Mouse (Mus musculus): ENCODE data around the gene Tent4b. TPM values are rescaled to one million over a fixed set of nuclear protein-coding genes. Genes with fewer than 3 reads are reported as not detected.

The Tent4b gene
- total and polyA plus RNA-seq, 3 experiments: 12.6 to 29.4 (median 24.5) TPM

DNA sequence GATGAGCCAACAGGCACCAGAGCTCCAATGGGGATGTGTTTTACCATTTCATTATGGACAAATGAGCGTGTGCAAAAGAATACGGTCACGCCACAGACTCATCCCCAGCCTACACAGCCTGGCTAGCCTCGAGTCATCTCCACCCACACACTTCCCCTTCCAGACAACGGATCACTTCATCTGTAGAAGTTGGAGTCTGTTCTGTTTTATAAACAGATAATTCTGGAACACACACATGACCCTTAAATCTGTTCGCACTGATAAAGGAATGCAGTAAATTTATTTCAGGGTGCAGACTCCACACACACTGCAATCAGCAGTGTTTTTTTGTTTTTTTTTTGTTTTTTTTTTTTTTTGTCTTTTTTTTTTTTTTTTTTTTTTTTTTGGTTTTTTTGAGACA is 80.7 kb downstream of the Tent4b start:
- no peak for DNase-seq

DNA sequence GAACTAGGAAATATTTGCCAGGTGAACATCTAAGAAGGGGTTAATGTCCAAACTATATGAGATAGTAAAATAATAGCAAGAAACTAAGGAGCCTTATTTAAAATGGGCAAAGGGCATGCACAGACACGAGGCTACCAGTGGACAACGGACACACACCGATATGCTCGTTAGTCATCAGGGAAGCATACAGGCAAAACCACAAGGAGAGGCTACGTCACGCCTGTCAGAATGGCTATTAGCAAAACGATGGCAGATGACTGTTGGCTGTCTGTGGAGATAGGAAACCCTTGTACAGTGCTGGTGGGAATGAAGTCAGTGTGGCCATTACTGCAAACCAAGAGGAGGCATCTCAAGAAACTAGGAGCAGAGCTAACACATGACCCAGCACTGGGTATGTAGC is 81.9 kb downstream of the Tent4b start:
- no peak for DNase-seq

DNA sequence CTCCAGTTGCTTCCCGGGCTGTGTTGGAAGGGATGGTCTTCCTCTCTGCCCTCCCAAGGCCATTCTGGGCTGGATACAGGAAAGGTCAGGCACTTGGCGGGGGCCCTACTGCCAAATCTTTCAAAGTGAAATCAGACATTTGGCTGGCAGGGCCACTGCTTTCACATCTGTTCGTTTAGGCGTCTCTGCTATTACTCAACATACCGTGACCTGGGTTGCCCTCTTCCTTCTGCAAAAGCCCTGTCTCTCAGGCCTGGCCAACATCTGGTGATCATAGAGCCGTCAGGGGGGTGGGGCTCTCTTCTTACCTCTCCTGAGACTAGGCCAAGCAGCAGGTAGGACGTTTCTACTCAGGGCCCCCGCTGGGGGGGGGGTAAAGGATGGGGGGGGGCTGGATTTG is 83.7 kb downstream of the Tent4b start:
- peak; percentile 93 for DNase-seq

DNA sequence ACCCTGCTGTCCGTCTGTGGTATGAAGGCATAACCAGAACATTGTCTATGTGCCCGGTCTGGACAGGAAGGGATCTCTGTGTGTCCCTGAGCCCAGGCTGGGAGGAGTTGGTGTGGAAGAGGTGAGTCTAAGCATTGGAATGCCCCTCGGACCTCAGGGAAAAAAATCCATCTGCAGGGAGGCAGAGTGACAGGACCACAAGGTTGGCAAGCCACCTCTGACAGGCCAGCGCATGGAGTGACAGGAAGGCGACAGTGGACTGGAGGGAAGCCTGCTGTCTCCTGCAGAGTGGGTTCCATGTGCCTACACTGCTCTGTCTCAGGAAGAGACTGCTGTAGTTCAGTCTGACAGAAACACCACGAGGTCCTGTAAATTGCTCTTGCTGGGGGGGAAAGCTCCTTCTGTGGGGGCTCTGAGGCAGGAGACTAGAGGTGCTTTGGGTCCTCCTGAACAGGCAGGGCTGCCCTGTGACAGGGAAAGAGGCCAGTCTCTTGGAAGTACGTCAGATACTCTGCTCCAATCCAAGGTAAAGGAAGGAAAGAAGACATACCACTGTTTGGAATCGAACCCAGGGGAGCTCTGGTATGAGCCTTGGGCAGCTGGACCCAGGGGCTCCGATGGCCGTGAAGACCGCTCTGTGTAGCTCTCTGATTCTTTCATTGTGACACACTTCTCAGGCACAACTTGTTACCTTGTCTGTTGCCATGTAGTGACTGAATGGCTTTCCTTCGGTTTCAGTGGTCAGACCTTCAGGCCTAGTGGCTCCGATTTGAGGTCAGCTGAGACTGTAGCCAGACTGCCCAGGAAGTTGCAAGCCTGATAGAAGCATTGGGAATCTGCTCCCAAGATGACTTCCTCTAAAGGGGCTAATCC is 84.5 kb downstream of the Tent4b start:
- DNase-seq: peak; percentile 55

DNA sequence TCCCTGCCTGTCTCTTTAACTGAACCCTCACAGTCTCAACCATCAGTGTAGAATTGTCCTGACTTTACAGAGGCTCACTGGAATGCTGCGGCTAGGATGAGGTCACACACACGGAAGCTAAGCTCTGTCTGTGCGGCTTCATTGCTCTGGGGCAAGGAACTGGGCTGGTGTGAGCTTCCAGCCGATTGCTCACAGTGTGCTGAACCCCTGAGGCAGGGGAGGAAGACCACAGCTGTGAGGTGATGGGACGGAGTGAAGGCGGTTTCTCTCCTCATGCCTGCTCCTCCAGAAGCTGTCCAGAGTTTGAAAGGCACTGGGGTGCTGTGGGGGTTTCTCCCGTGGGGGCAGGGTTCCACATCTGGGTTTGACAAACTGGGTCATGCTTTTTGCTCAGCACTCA is 85.7 kb downstream of the Tent4b start:
- DNase-seq: no peak

DNA sequence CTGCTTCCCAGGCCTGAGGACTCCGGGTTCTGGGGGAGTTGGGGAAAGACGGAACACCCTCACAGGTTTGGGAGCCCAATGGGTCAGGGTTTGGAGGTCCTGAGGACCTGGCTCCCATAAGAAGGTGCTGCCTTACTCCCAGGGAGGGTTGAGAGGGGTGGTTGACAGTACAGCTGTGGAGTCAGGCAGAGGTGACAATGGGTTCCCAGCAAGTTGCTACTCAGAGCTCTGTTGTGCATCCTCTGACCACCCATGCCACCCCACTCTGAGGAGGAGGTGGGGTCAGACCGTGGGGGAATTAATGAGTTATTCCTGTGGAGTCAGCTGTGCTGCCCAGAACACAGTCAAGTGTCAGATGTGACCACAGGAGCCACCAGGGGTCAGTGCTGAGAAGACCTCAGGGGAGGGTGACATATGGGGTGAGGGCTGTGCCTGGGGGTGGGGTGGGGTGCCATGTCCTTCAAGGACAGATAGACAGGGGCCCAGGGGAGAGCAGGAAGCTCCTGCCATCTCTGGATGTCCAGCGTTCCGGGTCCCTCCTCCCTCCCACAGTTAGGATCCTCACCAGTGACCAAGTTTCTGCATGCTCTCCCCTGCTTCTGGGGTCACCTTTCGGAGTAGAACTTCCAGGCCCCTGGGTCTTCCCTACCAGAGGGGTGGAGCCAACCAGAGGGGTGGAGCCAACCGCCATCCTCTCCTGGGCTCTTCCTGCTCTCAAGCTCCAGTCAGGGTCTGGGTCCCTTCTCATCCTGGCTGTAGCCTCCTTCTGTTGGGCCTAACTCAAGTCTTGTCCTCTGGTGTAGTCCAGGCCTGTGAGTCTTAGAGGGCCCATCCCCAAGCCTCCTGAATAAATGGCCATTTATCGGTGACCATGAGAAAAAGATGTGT is 86.7 kb downstream of the Tent4b start:
- DNase-seq: no peak

DNA sequence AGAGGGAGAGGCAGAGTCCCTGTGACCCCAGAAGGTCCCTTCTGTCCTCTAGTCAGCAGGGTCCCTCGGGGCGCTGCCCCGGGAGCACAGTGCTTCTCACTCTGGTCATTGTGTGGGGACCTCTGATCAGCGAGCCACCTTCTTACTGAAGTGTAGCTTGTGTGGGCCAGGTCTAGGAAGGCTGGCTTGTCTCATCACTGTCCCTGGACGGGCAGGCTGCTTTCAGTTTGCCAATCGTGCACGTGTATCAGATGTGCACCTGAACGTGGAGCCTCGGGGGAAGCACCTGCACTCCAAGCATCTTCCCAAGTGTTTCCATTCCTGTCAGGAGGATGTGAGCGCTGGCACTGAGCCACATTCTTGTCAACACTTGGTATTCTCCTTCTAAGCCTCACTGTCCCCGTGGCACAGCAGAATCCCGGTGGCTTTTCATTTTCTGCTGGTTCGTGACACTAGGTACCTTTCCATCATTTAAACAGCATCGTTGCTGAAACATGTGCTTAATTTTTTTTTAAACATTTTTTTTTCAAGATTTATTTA is 87.5 kb downstream of the Tent4b start:
- peak; percentile 41 for DNase-seq

DNA sequence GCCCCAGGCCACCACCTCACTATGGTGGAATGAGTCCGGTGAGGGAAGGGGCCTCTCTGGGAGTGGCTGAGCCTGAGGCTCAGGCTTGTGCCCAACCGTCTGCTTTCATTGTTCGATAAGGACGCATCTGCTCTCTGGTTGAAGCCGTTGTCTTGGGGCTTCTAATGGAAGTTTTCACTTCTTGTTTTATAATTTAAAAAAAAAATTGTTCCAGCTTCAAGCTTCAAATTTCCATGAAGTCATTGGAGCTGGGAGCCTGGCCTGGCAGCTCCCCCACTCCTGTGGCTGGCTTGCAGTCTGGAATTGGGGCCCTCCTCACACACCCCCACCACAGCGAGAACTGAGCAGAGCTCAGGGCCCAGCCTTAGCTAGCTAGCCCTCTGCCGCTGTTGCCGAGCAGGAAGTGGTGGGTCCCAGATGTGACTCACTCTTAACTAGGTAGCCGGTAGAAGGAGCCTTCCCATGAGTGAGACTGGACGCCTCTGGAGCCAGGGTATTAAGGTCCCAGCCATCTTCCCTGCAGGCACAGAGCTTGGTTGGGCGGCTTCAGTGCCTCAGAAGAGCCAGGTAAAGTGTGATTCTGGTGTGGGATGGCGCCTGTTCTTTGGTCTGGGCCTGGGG is 89.7 kb downstream of the Tent4b start:
- DNase-seq: no peak

DNA sequence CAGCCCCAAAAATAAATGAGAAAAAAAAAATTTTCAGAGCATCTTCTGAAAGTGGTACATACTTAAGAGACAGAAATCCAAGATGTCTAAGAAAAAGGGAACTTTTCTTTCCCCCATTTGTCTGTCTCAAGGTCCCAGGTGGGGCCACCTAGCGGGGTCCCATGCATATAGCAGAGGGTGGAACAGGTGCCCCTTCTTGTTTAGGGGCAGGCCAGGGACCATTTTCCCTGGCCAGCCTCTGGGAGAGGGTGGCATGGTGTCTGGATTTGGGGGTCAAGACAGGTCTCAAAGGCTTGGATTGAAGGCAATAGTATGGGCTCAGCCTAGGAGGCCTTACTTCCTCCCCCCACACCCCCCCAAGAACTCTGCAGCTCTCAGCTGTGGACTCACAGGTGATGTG is 90.9 kb downstream of the Tent4b start:
- no peak for DNase-seq

DNA sequence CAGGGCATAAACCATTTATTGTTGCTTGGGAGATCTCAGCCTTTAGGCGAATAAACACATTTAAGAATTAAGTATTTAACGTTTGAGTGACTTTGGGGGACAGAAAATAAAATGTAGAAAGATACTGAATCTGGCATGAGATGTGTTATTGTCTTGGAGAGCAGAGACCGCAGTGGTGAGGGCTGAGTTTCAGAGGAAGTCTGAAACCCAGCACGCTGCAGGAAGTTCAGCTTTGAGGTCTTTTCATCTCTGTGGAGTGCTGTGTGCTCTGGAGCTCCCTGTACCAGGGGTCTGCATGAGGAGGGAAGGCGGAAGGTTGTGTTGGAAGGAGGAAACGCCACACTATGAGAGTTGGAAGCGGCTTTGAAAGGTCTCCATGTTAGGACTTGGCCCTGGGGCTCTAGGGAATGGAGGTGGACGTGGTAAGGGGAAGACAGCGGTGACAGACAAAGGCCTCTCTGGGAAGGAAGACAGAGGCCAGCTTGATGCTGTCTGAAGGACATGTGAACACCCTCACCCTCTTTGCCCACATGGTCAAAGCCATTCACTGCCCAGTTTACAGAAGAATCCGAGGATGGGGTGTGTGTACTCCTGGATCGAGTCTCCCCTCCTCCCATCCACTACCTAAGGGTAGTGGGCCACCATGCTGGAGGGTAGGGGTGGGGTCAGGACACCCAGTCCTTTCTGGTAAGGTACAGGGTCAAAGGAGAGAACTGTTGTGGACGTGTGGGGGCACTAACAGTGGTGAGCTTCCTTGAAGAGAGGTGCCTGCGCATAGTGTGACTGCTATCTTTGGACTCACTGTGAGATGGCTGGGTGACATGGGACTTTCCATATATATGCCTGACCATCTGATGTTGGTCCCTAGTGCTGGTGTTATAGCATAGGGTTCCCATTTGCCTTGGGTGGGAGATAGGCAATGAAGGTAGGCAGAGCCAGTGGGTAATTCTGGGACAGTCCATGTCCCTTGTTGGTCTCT is 91.6 kb downstream of the Tent4b start:
- DNase-seq: no peak

DNA sequence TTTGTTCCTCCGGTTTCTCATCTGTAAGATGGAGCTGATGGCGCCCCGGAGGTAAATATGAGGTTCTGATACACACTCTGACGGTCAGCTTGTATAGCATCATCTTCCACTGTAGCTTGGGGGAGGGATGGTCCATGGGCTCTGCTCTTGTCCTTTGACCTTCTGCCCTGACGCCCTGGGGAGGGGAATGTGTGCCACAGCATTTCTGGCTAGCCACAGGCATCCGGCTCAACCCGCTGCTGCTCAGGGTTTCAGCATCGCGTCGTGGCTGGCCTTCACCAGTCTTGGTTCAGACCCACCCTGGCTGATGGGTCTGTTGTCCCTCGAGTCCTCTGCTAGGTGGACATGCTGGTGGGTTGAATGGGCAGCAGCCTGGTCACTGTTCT is 92.3 kb downstream of the Tent4b start:
- no peak for DNase-seq

DNA sequence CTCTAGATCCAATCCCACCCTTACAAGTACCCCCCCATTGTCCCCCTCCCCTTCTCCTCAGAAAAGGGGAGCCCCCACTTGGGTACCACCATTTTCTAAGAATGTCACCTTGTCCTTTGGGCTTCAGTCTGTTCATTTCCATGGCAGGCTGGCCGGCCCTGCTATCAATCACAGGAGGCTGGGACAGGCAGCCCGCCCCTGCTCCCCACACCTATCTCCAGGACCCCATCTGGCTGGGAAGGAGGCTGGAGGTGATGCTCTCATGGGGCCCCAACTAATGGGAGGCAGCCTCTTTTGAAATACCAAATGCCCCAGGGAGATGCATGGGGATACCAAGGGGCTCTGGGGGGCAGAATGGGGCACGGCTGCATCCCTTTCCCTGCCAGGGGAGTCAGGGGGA is 93.9 kb downstream of the Tent4b start:
- DNase-seq: no peak

DNA sequence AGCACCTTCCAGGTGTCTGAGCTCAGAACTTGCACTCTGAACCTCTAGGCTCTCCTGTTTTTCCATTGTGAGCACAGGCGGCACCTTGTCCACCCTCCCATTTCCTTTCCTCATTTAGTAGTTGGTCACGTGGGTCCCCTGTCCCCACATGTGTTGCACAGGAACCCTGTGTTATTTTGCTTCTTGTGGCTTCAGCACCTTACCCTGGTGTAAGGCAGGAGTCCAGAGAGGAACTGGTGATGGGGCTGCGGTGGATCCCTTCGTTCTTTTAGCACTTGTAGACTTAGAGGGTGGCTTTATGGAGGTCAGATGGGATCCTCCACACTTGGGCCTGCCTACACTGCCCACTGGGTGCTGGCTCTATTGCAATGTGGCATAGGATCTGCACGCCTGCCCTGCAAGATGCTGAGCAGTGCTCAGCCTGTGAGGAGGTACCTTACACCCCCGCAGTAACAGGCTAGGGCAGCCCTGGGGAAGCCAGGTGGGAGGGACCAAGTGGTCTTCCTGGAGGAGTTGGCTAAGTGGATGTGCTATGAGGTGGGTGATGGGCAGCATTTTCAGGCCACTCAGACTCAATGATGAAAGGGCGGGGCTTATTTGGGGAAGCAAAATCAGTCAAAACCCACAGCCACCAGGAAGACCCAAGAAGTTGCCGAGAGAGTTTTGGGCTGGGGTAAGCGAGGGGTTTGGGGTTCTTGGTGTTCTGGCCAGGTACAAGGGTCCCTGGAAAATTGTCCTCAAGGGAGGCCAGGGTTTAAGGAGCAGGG is 94.8 kb downstream of the Tent4b start:
- no peak for DNase-seq

DNA sequence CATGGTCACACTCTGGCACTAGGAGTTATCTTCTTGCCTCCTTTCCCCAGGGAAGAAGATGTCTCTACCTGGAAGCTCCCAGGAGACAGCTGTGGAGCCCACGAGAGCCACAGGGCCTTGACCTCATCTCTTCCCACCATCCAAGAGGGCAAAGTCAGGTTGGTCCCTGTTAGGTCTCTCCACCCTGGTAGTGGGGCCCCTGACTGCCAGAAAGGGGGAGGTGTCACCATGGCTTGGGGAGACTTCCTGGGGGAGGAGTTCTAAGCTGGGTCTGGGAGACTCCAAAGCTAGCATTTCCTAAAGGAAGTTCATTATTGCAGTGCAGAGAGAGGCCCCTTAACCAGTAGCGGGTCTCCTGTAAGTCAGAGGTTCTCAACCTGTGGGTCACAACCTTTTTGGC is 96.0 kb downstream of the Tent4b start:
- no peak for DNase-seq

DNA sequence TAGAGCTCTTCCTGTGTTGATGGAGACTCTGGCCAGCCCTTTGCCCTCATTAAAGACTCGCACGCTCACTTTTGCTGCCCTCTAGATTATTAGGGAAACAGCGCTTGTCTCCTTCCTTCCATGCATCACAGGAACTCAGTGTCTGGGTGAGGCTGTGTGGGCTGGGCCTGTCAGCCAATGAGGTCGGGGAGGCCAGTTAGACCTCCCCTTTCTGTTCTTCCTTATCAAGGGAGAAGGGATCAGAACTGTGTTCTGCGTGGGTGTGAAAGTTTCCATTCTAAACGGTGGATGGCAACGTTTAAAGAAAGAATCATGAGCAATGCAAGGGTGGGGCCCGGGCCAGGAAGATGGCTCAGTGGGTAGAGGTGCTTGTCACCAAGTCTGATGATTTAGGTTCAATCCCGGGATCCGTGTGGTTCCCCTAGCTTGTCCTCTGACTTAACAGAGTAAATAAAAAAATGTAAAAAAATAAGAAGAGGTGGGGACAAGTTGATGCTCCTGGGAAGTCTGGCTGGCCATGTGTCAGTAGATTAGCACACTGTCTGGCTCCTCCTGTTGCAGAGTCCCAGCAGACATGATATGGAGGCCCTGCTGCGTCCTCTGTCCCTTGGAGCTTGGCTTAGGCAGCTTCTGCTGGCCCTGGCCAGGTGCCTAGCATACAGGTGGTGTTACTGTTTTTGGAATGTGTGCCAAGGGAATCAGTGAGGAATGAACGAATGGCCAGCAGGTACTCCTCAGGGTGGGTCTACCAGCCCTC is 99.1 kb downstream of the Tent4b start:
- no peak for DNase-seq

DNA sequence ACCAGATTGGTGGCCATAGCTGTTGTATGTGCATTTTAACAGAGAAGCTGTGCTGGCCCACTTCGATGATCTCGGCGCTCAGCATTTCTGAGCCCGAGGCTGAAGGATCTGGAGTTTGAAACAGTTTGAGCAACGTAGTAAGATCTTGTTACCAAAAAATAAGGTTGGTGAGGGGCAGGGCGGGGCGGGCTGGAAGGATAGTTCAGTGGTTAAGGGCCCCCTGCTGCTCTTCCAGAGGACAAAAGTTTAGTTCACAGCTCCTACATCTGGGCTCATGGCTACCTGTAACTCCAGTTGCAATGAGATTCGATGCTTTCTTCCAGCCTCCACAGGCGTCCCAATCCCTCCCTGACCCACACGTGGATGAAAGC is 99.7 kb downstream of the Tent4b start:
- DNase-seq: no peak

DNA sequence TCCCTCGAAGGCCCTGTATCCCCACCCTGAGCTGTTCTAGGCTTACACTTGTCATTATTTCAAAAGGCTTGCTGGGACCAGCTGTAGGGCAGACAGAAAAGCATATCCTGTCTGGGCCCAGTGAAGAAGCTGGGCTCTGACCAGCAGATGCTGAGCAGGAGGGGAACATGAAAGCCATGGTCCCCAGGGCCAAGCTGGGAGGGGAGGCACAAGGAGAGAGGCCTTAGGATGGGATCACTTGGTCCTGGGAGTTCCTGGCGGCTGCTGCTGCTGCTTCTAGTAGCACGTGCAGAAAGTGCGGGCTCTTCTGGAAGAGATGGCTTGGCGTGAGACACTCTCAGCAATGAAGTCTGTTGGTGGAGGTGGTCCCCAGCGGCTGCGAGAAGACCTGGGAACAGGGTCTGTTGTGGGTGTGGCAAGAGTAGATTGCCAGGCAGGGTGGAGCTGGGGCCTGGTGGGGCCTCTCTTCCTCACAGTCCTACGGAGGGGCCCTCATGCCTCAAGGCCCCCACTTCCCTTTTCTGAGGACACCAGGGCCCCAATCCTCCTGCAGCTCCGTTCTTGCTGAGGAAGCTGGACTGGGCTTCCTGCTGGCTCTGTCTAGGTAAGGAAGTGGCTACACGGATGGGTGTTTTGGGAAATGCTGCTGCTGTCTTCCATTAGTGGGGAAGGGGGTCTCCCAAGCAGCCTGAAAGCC is 101.0 kb downstream of the Tent4b start:
- DNase-seq: no peak

DNA sequence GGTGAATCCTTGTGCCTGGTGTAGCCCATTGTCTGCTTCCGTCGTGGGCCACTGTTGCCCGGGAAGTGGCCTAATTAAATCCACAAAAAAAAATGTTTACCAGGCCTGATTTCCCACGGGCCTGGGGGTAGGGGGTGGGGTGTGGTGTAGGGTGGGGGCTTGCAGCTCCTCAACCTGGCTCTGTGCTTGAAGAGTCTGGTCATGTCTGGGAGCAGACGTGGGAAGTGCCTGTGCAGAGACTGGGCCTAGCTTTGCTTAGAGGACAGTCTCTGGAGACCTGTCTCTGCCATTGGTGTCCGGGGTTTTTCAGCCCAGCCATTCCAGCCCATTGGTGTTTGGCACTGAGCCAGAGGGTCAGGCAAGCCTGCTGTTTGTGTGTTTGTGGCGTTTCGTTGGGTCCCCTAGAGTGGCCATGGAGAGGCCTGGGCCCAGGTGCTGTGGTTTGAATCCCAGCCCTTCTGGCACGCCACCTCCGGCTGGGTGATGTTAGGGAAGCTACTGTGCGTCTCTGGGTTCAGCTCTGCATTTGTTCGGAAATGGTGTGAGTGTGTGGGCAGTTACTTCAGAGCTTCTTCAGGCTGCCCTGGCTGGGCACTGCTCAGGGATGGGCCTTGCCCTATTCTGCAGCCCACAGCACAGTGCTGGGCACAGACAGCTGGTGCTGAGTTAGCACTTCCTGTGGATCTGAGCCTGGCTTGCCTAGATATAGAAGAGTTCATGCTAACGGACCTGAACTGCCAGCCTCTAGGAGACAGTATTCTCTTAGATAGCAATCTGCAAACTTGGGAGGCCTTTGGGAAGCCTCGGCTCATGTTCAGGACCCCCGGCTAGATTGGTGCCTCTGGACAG is 102.8 kb downstream of the Tent4b start:
- DNase-seq: no peak

Measured in adrenal gland, adult 2 months (tissue).